Mouse (Mus musculus) mouse trophoblast stem cell (cell line): Measurements from ENCODE around the gene Tspan17.

Source experiments
- in situ Hi-C, 2 experiments: fragments of 300-500 bp; cut with MseI, MboI; formaldehyde crosslinking; loops; 2 replicates in 1 of 2; 3 replicates in 1 of 2; pipeline ENCODE4 v1.15.1; 2025

The Tspan17 gene

DNA sequence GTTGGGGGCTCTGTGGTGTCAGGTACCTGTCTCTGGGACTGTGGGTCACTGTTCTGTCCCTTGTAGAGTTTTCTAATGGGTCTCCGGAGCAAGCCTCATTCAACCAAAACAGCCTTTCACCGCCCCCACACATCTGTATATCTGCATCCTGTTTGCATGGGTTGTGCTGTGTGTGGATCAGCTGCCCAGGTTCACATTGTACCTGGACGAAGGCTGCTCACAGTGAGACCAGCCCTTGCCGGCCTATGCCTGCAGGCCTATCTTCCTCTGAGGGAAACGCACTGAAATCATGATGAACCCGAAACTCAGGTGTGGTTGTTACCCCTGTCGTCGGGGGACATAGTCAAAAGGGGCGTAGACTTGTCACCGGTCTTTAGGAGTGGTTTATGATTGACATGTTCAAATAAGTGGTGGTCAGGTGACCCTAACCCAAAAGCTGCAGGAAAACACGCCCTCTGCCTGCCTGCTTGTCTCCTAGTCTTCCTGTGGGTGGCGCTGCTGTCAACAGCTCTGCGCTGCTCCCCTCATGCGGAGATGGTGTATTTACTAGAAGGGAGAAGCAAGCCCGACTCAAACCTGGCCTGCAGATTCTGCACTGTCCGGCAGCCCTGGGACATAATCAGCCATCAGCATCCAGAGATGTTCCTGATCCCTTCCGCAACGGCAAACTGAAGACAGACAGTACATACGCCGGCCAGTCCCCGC, 16.1 kb downstream of the Tspan17 start:
- in situ Hi-C loops, result loop anchor here in 1 of 2 experiments (10.0 kb wide), 1 partner anchor 80 kb away; no protein-coding TSS in a partner anchor

DNA sequence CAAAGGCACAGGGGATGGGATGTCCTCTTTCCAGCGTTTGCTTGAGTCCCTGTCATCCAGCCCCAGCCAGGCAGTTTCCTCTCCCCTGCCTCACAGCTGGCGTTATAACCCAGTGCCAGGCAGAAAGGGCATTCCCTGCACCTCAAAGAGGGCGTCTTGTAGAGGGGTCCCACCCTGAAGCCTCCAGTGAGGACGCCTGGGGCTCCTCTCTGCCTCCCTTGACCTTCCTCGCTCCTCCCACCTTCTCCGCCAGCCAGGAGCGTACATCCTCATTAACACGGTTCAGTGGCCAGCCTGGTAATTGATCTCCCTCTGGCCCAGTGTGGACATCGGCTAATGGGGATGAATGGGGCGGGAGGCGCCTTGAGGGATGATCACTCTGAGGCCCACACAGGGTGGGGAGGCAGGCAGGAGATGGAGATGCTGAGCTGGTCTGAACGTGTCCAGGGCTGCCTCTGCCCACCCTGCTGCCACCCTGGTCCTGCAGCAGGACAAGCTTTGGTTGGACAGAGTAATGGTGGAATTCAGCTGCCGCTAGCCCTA, 17.3 kb downstream of the Tspan17 start:
- in situ Hi-C loops, result loop anchor here in 1 of 2 experiments (10.0 kb wide), 1 partner anchor 78 kb away; no protein-coding TSS in a partner anchor

DNA sequence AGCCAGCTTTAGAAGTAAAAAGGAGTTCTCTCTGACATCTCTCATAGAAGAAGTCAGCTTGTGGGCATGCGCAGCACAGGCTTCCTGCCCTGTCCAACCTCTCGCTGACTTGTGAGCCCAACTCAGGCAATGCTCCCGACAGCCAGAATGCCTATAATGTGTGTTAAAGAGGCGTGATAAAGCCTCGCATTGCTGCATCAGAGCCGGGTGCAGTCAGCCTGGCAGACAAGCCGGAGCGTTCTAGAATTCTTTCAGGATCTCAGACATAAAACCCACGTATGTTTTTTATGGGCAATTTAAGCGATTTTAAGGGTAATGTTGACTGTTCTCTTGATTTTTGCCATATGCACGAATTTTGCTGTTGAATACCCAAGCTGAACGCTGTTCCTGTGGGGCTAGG, 18.9 kb downstream of the Tspan17 start:
- in situ Hi-C loops, result loop anchor here in 1 of 2 experiments (10.0 kb wide), 1 partner anchor 77 kb away; no protein-coding TSS in a partner anchor

DNA sequence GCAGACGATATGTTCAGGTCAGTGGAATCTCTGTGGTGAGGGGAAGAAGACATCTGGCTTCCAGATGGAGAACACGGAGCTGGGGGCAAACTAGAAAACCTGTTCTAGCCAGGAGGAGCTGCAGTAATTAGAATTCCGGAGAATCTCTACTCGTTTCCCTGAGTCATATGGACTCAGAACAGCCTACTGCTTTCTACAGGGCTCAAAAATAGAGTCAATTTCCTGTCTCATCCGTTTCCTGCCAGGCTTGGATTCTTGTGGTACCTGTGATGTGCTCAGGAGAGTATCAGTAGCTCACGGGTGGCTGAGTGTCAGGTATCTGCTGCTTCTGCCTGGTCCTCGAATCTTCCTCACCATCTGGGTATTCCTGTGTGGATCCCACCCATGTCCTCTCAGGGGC, 22.3 kb downstream of the Tspan17 start:
- in situ Hi-C loops, result no loop called here

DNA sequence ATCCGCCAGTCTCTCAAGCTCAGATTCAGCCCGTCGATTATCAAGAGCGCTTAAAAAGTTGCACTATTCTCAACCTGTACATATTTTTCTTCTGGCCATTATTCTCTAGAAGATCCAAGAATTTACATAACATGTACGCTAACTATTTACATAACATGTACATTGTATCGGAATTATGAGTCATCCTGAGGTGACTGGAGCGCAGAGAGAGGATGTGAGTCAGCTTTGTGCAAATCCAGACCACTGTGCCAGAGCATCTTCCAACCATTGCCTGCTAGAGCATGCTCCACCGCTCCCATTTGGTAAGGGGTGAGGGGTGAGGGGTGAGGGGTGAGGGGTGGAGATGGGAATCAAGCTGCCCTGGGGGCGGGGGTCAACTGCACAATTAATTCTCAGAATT, 24.2 kb downstream of the Tspan17 start:
- in situ Hi-C loops, result no loop called here

DNA sequence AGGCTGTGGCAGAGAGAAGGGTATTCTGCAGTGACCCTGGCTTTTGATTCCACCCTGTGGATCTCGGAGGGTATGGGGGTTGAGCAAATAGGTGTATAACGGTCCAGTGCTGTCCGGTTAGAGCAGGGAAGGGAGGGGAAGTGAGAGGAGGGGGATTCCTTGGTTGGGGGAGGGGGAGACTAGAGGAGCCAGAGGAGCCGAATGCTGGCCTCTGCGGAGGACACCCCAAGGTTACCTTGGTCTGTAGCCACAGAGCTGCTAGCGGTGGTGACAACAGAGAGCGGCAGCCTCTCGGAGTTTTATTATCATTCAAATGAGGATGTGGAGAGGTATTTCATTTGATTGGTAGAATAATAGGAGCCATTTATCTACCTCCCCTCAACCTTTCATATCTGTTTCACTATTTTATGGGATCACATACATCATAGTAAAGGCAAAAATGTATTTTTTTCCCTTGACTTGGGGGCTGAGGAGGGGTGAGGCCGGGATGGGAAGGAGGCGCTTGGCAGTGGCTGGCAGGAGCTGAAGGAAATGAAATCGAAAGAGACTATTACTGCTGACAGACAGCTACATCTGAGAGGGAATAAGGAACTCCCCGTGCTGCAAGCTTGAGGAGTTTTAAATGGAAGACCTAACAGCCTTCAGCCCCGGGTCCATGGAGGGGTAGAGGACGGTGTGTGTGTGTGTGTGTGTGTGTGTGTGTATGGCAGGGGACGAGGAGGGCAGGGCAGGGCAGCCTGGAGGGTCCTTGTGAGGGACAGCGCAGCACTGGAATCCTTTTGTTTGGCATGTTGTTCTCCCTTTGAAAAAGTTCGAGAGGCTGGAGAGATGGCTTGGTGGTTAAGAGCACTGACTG, 29.4 kb downstream of the Tspan17 start:
- in situ Hi-C loops, result no loop called here

DNA sequence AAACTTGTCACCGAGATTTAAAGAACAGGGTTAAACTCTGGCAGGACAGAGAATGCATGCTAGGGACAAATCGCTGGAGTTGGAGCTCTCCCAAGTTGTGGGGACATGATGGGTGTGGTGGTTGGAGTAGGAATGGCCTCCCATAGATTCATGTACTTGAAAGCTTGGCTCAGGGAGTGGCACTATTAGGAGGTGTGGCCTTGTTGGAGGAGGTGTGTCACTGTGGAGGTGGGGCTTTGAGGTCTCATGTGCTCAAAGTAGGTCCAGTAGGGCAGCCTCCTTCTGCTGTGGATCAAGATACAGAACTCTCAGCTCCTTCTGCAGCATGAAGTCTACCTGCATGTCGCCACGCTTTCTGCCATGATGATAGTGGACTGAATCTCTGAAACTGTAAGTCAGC, 31.9 kb downstream of the Tspan17 start:
- in situ Hi-C loops, result no loop called here

DNA sequence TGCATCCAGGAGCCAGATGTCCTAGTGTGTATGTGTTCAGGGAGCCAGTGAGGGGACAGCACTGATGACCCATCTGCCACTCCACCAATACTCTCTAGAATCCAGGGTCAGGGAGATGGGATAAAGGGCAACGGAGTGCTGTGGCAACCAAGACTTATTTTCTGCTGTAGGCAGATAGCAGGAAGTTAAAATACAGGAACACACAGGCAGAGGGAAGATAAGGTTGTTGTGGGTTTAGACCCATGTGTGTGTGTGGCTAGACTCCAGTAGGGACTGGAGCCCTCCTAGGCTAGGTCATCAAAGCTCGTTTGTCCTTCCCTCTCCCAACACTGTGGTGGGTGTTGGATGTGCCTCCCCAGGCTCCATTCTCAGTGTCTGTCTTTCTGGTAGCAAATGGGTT, 32.8 kb downstream of the Tspan17 start:
- in situ Hi-C loops, result no loop called here

DNA sequence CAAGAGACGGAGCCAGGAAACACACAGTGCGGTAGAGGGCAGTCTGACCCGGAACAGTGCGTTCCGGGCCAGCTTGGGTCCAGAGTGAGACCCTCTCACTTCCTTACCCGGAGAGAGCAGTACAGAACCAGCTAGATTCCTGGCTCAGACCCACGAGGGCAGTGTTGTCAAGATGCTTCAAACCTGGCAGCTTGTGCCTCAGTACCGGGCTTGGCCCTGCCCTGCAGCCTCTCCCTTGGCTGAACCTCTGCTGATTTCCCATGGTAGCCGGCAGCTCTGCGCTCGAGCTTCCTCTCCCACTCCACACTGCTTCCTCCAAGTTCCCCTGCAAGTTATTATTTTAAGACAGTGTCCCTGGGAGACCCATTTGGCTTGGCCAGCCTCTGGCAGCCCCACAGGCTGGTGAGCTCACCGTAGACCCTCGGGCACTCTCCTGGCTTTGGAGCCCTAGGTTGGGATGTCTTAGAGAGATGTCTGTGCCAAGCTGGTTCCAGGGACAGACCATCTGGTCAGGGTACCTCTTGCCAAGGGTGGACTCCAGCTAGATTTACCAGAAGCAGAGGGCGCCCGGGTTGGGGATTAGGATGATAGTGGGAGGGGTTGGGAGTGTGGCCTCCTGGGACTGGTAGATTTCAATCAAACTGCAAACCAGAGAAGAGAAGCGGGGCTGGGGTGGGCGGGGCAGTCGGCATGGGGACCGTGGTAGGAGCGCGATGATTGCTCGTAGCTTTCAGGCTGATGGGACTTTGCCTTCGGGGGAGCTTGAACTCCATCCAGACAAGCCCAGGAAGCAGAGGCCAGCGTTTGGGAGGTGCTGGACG, 35.1 kb downstream of the Tspan17 start:
- in situ Hi-C loops, result no loop called here

DNA sequence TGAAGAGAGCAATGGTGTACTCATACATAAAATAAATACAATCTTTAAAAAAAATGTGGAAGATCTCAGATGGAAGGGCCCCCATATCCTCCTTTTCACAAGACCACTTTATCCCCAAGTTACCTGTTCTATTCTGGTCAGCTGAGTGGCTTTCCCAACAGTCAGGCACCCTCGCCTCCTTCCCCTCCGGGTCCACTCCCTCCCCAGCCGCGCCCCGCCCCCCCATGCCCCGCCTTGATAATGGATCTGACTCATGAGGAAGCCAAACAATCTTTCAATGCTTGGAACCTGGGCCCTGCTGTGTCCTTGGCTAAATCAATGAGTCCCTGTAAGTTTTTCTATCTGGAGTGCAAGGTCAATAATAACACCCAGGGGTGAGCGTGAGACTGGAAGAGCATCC, 38.8 kb downstream of the Tspan17 start:
- in situ Hi-C loops, result no loop called here

DNA sequence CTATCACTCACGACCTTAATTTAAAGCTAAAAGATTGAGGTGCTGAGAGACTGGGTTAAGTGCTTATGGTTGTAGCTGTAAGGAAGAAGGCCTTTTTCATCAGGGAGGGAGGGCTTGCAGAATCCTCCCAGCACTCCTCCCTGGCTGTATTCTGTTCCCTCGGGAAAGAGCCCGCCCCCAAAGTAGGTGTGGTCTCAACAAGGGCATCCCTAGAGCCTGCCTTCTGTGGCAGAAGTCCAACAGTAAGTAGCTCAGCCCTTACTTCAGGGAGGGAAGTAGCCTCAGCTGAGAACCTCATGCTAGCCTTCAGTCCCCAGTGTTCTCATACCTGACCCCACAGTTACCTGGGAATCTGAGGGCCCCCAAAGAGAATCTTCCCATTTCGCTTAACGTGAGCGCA, 39.3 kb downstream of the Tspan17 start:
- in situ Hi-C loops, result no loop called here

DNA sequence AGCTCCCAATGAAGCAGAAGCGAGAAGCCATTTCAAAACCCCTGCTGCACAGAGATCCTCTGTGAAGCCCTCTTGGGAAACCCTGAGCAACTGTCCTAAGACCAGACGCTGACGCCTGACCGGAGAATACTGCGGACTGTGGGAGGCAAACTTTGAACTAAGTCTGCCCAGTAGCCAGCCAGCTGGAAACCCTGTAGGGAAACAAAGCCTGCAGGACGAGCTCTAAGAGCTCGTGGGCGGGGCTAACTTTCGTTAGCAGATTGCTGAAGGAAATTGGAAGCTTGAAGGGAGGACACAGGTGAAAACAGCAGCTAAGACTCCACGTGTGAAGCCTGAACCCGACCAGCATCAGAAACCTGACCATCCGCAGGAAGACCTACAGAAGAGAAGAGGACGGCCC, 40.3 kb downstream of the Tspan17 start:
- in situ Hi-C loops, result no loop called here

DNA sequence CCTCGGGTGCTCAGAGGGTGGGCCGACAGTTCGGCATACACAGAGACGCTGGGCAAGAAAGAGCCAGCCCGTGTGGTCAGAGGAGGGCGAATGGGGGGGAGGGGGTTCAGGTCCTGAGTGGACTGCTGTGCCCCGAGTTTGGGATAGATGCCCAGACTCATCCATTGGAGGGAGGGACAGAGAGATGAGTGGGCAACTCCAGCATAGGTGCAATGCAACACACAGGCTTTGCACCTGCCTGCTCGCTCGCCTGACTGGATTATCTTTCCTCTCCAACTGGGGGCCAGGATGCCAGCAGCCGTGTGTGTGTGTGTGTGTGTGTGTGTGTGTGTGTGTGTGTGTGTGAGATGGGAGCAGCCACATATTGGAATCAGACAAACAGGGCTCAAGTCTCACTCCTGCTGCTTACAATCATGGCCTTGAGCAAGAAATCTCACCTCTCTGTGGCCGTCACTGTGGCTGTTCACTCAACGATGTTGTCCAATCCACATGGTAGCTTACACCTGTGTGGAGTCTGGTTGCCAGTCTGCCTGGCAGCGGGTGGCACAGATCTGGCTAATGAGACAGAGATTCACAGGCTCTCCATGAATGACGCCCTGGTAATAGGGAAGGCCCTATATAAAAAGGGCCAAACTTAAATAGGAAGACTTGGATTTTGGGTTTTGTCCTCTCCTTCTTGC, 47.3 kb downstream of the Tspan17 start:
- in situ Hi-C loops, result no loop called here

DNA sequence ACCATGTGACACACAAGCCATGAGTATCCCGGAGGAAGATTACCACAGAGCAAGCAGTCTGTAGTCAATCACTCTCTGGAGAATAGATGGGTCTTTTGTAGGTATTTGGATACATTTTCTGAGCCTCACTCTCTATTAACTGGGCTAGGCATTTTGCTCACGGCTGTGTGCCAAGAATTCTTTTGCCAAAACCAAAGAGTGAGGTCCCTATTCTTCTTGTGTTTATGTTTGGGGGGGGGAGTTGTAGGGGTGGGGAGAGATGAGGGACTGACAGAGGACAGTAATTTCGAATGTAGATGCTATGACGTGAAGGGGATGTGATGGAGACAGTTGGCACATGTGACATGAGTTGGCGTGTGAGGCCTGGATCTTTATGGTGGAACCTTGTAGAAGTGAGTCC, 47.9 kb downstream of the Tspan17 start:
- in situ Hi-C loops, result no loop called here

DNA sequence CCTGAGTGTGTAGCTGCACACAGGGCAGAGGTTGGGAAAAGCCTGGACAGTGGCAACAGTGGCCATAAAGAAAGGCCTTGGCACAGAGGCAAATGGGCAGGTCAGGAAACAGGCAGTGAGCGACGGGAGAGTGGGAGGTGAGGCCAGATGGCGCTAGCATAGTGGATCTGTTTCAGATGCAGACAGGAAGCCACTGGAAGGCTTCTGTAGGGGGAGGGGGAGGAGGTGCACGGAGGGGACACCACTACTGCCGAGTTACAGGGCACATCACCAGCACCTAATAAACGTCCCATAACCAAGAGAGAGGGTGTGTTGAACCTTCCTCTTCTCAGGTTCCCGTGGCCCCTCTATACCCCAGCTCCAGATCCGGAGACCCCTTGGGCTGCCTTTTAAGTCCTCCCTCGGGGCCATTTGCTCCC, 48.3 kb downstream of the Tspan17 start:
- in situ Hi-C loops, result no loop called here

DNA sequence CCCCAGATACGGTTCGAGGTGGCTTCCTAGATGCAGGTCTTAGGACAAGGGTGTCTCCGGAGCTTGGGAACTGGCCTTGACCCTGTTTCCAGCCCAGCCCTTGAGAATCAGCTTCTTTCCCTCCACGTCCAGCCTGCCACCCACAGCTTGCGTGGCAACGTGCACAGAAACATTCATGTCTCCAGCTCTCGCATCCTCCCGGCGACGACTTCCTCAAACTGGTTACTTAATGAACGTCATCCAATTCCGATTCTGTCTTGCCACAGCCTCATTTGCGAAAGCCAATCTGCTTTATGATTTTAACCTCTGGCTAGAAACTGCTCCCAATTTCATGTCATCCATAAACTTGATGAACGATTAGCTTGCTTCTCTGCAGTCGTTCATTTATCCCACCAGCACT, 49.4 kb downstream of the Tspan17 start:
- in situ Hi-C loops, result no loop called here

DNA sequence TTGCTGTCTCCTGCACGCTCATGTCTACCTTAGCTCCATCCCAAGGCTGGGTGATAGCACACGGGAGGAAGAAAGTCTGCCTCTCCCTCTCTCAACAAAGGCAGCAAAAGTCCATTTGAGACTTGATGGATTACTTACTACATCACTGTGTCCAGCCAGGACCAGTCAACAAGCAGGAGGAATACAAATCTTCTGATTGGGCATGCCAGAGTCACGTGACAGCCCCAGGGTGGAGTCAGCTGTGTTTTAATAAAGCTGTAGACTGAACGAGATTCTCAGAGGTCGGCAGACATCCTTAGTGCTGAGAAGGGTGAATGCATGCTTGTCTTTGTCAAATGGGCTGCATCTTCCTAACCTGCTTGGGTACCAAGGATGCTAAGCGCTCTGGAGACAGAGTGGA, 50.0 kb downstream of the Tspan17 start:
- in situ Hi-C loops, result no loop called here

DNA sequence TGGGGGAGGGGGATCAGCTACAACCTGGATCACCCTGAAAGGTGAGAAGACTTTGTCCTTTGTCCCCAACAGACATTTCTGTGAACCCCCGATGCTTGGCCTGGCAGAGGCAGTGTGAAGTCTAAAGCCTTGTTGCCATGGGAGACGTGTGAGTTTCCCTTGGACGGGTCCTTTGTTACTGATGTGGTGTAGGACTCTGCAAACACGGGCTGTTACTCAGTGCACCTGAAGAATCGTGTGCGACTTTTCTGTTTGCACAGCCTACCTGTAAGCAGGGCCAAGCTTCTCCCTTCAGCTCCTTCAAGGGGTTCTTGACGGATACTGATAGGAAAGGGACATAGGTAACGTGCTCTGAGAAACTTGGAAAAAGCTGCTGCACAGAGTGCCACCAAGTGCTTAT, 55.4 kb downstream of the Tspan17 start:
- in situ Hi-C loops, result no loop called here
